Mouse (Mus musculus): ENCODE measurements around the gene Jmjd1c. TPM values are rescaled to one million over a fixed set of nuclear protein-coding genes. Genes with fewer than 3 reads are reported as not detected.

The Jmjd1c gene
- total RNA-seq, 1 experiment from 2014 or later = 333 TPM

DNA sequence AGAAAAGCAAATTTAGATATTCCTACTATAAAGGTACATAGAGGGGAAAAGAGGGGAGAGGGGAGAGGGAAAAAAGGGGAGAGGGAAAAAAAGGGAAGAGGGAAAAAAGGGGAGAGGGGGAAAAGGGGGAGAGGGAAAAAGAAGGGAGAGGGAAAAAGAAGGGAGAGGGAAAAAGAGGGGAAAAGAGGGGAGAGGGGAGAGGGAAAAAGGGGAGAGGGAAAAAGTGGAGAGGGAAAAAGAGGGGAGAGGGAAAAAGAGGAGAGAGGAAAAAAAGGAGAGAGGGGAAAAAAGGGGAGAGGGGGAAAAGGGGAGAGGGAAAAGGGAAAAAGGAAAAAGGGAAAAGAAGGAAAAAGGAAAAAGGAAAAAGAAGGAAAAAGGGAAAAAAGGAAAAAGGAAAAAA lies 180.0 kb downstream of the Jmjd1c start:
- ATAC-seq (ENCODE audit: extremely low read depth, insufficient number of reproducible peaks, low FRiP score, poor library complexity, severe bottlenecking) = no peak

DNA sequence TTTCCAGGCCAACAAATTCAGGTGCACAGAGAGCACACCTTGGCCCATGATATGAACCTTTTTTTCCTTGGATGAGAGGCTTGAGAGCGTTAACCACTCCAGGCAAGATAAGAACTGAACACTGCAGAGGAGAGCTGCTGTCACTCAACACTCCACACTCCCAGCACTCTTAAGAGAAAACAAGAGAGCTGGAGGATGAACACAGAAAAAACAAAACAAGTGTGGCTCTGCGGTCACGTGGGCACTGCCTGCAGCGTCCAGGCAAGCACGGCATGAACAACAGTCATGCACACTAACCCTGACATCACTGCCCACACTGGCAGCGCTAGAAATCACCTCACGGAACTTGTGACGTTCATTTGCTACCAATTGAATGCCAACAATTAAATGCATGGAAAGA lies 185.9 kb downstream of the Jmjd1c start:
- ATAC-seq (ENCODE audit: extremely low read depth, insufficient number of reproducible peaks, low FRiP score, poor library complexity, severe bottlenecking) = no peak

DNA sequence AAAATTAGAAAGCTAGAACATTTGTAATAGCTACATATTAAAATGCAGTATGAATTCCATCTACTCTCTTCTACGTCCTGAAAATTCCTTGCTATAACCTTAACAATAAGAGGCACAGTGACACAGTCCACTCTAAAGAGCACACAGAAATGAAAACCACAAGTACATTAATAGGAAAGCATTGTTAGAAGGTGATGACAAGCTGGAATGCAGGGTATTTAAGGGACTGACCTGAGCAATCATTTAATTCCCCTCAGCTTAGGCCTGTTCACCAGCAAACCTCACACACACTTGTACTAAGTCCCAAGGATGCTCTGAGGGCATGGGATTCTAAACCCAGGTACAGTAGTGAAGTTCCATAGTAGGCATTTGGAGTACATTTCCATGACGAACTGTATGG lies 186.6 kb downstream of the Jmjd1c start:
- ATAC-seq (ENCODE audit: extremely low read depth, insufficient number of reproducible peaks, low FRiP score, poor library complexity, severe bottlenecking) = no peak

DNA sequence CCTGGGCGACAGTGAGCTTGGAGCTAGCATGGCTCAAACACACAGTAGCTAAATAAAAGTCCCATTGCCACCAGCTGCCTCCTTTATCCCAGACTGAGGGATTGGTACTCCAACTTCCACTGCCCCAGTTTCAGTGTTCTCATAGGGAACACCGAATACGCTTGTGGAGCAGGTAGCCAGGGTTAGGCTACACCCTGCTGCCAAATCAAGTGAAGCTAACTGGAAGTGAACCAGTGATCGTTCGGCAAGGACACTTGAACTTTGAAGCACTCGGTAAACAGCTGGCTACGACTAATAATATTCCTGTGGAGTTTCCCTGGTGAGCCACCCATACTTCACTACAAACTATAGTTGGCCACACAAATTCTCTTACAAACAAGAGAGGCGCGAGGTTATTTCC lies 187.6 kb downstream of the Jmjd1c start:
- no peak for ATAC-seq (ENCODE audit: extremely low read depth, insufficient number of reproducible peaks, low FRiP score, poor library complexity, severe bottlenecking)

DNA sequence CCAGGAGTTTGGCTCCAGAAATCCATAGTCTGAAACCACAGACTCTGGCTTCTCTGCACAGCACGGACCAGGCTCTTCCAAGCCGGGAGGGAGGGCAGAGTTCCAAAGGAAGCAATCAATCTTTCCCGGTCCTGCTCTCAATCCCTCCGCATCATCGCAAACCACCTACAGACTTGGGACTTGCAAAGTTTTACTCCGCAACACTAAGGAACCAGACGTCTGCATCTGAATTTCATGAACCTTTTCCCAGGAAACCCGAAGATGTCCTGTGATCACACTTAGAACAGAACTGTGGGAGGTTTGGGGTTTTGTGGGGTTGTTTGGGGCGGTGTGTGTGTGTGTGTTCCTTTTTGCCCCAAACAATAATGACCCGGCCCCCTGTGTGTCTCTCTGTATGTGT lies 188.4 kb downstream of the Jmjd1c start:
- ATAC-seq (ENCODE audit: extremely low read depth, insufficient number of reproducible peaks, low FRiP score, poor library complexity, severe bottlenecking) = no peak

DNA sequence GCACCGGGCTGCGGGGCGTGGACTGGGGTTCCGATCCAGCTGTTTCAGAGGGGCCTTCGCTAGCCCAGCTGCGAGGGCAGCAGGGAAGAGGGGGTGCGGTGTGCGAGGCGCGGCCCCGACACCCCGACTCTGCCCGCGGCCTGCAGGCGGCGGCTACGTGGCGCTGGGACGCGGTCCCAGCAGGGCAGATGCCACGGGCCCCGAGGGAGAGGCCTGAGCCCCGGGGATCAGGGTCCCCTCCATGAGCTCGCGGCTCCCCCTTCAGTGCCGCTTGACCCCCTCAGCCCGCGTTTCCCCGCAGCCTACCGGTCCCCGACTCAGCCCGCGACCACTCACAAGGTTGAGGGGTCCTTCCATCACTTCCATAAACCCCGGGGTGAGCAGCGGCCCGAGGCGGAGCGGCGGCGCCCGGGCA lies 188.8 kb downstream of the Jmjd1c start:
- ATAC-seq (ENCODE audit: extremely low read depth, insufficient number of reproducible peaks, low FRiP score, poor library complexity, severe bottlenecking) = peak; percentile 23; the same call in 1 of the 2 replicates

DNA sequence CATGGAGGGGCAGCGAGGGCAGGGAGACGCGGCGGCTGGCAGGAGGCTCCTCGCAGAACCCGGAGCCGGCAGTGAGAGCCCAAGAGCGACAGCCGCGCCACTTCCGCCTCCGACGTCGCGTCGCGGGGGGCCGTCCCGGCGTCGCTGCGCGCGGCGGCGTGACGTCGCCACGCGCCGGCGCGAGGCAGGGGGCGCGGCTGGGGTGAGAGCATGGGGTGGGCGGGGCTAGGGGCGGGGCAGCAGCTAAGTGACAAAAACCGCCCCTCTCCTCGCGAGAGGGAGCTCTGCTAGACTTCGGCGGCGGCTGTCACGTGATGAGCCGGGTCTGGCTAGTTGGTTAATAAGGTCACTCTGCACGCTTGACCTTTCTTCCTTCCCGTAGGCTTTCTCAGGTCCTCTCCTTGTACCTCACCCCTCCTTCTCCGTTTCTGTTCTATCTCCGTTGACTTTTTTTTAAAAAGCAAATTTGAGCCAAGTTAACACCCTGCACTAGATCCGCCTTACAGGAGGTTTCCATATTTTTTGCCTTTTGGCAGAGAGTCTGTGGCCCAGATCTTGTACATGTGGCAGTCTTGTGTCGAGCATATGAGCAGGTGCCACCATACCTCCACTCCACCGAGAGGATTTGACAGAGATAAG lies 189.4 kb downstream of the Jmjd1c start, which contains the start of gene Nrbf2:
Gene Nrbf2 (minus strand): TSS at position 130 of the 639 bp plus-strand sequence.
- ATAC-seq (ENCODE audit: extremely low read depth, insufficient number of reproducible peaks, low FRiP score, poor library complexity, severe bottlenecking) = peak; percentile 80

DNA sequence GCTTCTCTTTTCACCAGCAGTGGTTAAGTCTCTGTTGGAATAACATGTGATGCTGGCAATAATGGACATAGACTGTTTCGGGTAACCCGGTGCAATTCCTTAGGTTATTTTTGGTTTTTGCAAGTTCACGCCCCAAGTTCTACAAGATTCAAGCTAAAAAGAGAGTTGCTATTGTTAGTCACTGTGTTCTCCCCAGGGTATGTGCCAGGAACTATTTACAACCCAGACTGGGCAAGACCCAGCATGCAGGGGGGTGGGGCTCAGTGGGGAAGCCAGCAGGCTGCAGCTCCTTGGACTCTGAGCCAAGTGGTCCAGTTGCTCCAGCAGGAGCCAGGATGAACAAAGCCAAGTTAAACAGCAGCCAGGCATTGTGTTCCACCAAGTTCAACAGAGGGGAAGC lies 192.0 kb downstream of the Jmjd1c start:
- no peak for ATAC-seq (ENCODE audit: extremely low read depth, insufficient number of reproducible peaks, low FRiP score, poor library complexity, severe bottlenecking)

DNA sequence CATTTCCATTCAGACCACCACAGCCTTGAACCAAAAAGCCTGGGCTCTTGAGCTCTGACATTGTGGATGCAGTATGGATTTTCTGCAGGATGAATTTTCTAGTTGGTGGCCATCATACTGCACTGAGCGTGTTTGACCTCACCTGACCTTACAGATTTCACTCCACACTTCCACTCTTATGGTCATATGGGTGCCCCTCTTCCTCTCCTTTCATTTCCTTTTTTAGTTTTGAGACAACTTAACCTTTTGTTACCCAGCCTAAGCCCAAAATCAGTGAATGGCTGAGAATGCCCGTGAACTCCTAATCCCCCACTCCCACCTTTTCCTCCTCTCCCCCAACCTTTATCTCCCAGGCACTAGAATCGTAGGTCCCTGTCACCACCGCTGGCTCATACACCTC lies 194.7 kb downstream of the Jmjd1c start:
- ATAC-seq (ENCODE audit: extremely low read depth, insufficient number of reproducible peaks, low FRiP score, poor library complexity, severe bottlenecking) = no peak

DNA sequence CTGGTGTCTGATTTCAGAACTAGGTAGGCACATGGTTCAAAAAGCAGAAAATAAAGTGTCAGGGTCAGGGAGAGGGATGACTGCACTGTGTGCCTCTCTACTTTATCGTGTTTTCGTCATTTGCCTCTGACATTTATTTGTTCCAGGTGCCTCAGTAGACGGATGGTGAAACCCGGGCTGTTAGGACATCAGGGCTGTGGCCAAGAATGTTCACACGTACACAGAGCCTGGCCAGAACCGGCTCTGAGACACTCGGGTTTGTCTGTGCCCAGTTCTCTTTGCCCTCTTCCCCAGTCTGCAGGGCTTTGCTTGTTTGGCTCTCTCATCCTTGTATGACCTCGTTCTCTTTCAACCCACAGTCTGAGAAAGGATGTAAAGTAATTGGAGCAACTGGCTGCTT lies 195.2 kb downstream of the Jmjd1c start:
- ATAC-seq (ENCODE audit: extremely low read depth, insufficient number of reproducible peaks, low FRiP score, poor library complexity, severe bottlenecking) = no peak

DNA sequence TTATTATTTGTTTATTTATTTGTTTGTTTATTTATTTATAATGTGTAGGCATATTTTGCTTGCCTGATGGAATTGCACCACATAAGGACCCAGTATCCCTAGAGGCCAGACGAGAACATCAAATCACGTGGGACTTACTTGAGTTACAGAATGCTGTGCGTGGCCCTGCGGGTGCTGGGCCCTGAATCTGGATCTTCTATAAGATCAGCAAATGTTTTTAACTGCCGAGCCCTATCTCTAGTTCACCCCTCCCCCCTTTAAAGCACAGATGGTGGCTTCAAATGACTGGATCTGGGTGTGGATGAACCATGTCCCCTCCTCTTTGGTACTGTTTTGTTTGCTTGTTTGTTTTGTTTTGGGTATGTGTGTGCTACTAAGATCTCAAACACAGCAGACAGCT lies 199.4 kb downstream of the Jmjd1c start:
- ATAC-seq (ENCODE audit: extremely low read depth, insufficient number of reproducible peaks, low FRiP score, poor library complexity, severe bottlenecking) = no peak

DNA sequence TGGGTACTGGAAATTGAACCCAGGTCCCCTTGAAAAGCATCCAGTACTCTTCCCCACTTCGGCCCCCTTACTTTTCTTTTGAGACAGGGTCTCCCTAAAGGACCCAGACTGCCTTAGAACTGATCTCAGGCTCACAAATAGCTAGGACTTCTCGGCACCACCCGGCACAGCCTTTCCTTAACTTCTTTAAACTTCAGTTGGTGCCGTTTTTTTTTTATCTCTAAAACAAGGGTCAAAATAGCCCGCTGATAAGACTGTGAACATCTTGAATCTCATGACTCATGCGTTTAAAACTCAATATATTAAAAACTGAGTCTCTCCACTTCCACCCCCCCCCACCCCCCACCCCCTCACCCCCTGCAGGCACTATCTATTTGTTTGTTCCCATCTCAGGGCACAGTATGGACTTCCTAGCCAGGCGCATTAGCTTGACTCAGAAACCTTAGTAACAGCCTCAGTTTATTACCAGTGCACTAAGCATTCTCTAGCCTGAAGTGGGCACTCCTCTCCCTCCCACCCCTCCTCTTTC lies 200.1 kb downstream of the Jmjd1c start:
- no peak for ATAC-seq (ENCODE audit: extremely low read depth, insufficient number of reproducible peaks, low FRiP score, poor library complexity, severe bottlenecking)

DNA sequence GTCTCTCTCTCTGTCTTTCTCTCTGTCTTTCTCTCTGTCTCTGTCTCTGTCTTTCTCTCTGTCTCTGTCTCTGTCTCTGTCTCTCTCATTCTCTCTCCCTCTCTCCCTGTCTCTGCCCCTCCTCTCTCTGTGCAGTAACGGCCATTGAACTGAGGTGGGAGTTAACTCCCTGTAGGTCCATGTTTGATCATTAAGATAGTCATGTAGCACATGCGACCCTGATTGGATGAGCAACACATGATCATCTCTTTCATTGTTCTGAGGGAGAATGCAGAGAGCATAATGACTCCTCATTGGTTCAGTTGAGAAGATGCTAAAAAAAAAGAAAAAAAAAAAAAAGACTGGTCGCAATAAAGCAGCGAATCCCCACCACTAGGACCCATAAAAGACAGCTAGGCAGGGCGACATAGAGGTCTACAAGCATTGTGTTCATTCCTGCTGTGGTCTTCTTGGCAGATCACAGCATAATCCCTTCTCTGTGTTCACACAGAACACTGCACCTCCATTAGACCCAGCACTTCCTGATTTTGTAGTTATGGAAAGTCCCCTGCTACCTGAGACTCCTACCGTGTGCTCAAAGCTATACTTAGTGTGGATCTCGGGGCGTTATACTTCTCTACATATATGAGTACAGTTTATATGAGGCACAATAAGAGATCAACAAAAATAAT lies 200.7 kb downstream of the Jmjd1c start:
- peak; percentile 79; the same call in 1 of the 2 replicates for ATAC-seq (ENCODE audit: extremely low read depth, insufficient number of reproducible peaks, low FRiP score, poor library complexity, severe bottlenecking)

DNA sequence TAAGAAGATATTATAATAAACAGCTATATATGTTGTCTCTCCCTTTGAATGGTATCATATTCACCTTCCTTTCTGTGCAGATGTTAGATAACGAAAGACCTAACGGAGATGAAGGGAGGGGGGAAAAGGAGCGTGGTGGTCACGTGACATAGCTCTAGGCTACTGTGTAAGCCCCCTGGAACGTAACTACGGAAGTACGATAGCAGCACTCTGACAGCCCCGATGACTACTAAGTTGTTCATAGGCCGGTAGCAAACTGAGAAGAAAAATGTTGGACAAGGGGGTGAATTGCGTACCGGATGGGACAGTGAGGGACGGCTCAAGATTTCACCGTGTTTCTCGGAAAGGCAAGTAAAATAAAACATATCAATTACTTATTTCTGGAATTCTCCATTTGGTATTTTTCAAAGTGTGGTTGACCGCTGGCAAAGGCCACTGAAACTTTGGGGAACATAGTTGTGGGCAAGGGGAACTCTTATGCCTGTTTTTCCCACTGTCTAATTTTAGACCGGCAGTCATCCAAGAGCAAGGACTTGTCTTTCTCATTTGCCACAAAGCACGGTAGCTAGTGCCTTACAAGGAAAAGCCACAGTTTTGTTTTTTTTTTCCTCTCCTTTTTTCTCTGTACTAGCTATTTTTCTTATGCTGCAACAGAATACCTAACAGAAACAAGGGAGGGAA lies 201.4 kb downstream of the Jmjd1c start:
- ATAC-seq (ENCODE audit: extremely low read depth, insufficient number of reproducible peaks, low FRiP score, poor library complexity, severe bottlenecking) = no peak

DNA sequence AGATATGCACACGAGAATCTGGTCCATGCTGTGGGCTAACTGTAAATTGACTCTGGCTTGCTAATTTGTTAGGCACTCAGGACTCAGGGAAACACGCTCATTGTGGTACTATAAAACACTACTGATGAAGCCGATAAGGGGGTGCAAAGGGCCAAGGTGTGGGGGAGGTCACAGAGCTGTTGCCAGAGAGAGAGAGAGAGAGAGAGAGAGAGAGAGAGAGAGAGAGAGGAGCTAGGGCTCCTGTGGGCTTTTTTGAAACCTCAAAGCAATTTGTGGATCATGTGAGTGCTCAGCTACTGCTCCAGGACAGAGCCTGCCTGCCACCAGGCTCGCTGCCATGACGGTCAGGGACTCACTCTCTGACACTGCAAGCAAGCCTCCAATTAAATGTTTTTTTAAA lies 202.9 kb downstream of the Jmjd1c start:
- ATAC-seq (ENCODE audit: extremely low read depth, insufficient number of reproducible peaks, low FRiP score, poor library complexity, severe bottlenecking) = no peak

DNA sequence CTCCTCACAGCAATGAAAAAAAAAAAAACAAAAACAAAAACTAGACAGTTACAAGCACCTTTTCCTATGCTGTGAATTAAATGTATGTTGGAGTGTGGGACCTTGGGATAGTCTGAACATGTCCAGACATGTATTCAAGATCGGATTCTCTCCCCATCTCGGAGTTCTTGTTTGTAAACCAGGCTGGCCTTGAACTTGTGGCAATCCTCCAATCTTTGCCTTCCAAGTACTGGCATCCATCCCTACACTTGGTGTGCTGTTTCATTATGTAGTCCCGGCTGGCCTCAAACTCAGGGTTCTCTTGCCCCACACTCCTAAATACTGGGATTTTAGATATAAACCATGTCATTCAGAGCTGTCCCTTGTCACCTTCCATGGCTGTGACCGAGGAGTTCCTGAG lies 203.4 kb downstream of the Jmjd1c start:
- no peak for ATAC-seq (ENCODE audit: extremely low read depth, insufficient number of reproducible peaks, low FRiP score, poor library complexity, severe bottlenecking)

DNA sequence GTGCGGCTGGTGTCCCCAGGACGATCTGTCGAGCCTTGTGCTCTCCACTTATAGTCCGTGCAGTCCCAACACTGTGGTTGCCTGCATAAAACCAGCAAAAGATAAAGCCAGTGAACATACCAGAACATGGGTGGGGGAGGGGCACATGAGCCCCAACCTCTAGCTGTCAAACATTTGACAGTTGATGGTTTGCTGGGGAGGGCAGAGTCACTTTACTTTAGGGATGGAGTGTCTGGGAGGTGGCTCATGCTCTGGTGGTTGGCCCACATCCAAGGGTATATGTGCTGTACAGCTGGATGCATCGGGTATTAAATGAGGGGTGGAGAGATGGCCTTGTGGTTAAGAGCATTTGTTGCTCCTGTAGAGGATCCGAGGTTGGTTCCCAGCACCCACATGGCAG lies 205.1 kb downstream of the Jmjd1c start:
- ATAC-seq (ENCODE audit: extremely low read depth, insufficient number of reproducible peaks, low FRiP score, poor library complexity, severe bottlenecking) = no peak

DNA sequence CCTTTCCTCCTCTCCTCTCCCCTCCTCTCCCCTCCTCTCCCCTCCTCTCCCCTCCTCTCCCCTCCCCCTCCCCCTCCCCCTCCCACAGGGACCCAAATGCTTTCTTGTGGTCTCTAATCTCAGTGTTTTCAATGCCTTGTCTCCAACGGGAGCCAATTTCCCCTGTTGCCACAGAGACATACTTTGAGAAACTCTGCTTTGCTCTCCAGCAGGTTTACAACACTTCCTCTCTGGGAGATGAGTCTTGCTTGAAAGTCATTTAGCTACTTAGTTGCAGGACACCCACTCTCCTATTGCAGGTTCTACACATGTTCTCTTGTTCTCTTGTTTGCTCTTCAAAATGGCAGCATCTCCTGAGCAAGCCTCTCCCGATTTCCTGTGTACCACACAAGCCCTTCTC lies 206.4 kb downstream of the Jmjd1c start:
- no peak for ATAC-seq (ENCODE audit: extremely low read depth, insufficient number of reproducible peaks, low FRiP score, poor library complexity, severe bottlenecking)

Measured in neutrophil, adult 5-6 weeks (primary cell).